Mouse (Mus musculus): ENCODE measurements around the gene Tk1.

Gene Tk1

GRCm38 (mm10) chr11:117768725-117769682 is 56.9 kb downstream of the Tk1 start:
- no peak for DNase-seq (ENCODE audit: low read depth)

DNA sequence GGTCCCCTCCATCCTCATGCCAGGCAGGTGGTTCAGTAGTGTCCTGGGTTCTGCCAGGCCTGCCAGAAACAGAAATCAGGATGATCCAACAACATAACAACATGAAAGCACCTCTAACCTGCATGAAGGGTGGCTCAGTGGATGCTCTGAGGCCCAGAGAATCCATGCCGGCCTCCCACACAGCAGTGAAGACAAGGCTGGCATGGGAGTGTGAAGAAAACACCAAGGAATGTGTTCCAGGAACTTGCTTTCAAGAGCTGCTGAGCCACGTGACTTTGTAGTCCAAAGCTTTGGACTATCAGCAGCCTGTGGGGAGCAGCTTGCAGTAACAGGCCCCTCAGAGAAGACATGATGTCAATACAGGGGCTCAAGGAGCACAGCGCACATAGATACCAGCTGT is 59.6 kb downstream of the Tk1 start:
- DNase-seq (ENCODE audit: low read depth) = no peak

Measured in c-Kit-positive CD71-positive TER-119-negative erythroid progenitor cells, embryonic 14.5 days (primary cell).